Mouse (Mus musculus) yolk sac, embryonic 10.5 days (tissue): ENCODE results near the gene Adat1.

ENCODE experiments used
- DNase-seq: peaks from one replicate; pipeline ENCODE4 v3.0.0-alpha.2; 2017; ENCODE audit warnings: low spot score

Adat1 gene

GRCm38 (mm10) chr8:111992013-111992702 is at the start of gene Adat1:
Gene Adat1, minus strand, starts transcription at chr8:111992302.
- DNase-seq: peak; percentile 88

GRCm38 (mm10) chr8:112037521-112037920 is 45.4 kb upstream of the Adat1 start:
- DNase-seq: no peak

- peak; percentile 58 for DNase-seq
Observed at GRCm38 (mm10) chr8:112034603-112035002, 42.5 kb upstream of the Adat1 start.

GRCm38 (mm10) chr8:112033071-112033470 is 41.0 kb upstream of the Adat1 start:
- no peak for DNase-seq

GRCm38 (mm10) chr8:112030663-112031062 is 38.6 kb upstream of the Adat1 start:
- no peak for DNase-seq

GRCm38 (mm10) chr8:112029455-112029854 is 37.4 kb upstream of the Adat1 start:
- DNase-seq: no peak

GRCm38 (mm10) chr8:112014936-112015335 is 22.8 kb upstream of the Adat1 start, which contains the start of gene Gm6793:
Gene Gm6793, minus strand, starts transcription at chr8:112015036.
- DNase-seq: no peak

GRCm38 (mm10) chr8:112011816-112012242 is 19.7 kb upstream of the Adat1 start:
- DNase-seq: peak; percentile 58

- peak; percentile 94 for DNase-seq
Observed at GRCm38 (mm10) chr8:112010997-112011815, 19.1 kb upstream of the Adat1 start, which contains the start of the genes Kars and Terf2ip. Gene Kars, minus strand, starts transcription at chr8:112011323. Gene Terf2ip, plus strand, starts transcription at chr8:112011398.

- no peak for DNase-seq
Observed at GRCm38 (mm10) chr8:112009558-112009957, 17.5 kb upstream of the Adat1 start.

- no peak for DNase-seq
Observed at GRCm38 (mm10) chr8:112007669-112008068, 15.6 kb upstream of the Adat1 start.

- DNase-seq: no peak
Observed at GRCm38 (mm10) chr8:112005601-112006000, 13.5 kb upstream of the Adat1 start.

- DNase-seq: no peak
Observed at GRCm38 (mm10) chr8:112004754-112005153, 12.7 kb upstream of the Adat1 start.

GRCm38 (mm10) chr8:111992703-111993039 is 569 bp upstream of the Adat1 start:
- no peak for DNase-seq

- no peak for DNase-seq
Observed at GRCm38 (mm10) chr8:111991278-111991677, 824 bp downstream of the Adat1 start.

GRCm38 (mm10) chr8:111989911-111990310 is 2.2 kb downstream of the Adat1 start:
- peak; percentile 65 for DNase-seq

- DNase-seq: no peak
Observed at GRCm38 (mm10) chr8:111984511-111984910, 7.6 kb downstream of the Adat1 start.

- DNase-seq: no peak
Observed at GRCm38 (mm10) chr8:111982116-111982515, 10.0 kb downstream of the Adat1 start.

- peak; percentile 70 for DNase-seq
Observed at GRCm38 (mm10) chr8:111978147-111978546, 14.0 kb downstream of the Adat1 start.

GRCm38 (mm10) chr8:111976326-111976725 is 15.8 kb downstream of the Adat1 start:
- no peak for DNase-seq

- no peak for DNase-seq
Observed at GRCm38 (mm10) chr8:111975706-111976105, 16.4 kb downstream of the Adat1 start.

- no peak for DNase-seq
Observed at GRCm38 (mm10) chr8:111974138-111974537, 18.0 kb downstream of the Adat1 start.

GRCm38 (mm10) chr8:111968991-111969390 is 23.1 kb downstream of the Adat1 start:
- DNase-seq: no peak
